Mouse (Mus musculus) frontal cortex, adult 2 months (tissue): ENCODE results near the gene Sft2d2. TPM values are rescaled to one million over a fixed set of nuclear protein-coding genes. Genes with fewer than 3 reads are reported as not detected.
A peak's percentile ranks its signal among the peaks of the same experiment; 100 is the strongest.

Experiments used
- DNase-seq, 2 experiments: peaks; one replicate each; pipeline ENCODE4 v3.0.0; 2022; ENCODE audit warnings: low spot score in 1 of 2; ENCODE audit errors: extremely low spot score in 1 of 2
- polyA plus RNA-seq: library from polyadenylated mRNA; depleted of rRNA; stranded (reverse); fragments of >200 nt; gene quantifications from 2 replicates; pipeline ENCODE4 v1.2.3, GENCODE M21; 2012; rRNA removed

Sft2d2 gene
- polyA plus RNA-seq, 1 experiment = 22.5 TPM

- no peak for DNase-seq
Observed at GRCm38 (mm10) chr1:165140227-165140626, 54.0 kb downstream of the Sft2d2 start.

DNA sequence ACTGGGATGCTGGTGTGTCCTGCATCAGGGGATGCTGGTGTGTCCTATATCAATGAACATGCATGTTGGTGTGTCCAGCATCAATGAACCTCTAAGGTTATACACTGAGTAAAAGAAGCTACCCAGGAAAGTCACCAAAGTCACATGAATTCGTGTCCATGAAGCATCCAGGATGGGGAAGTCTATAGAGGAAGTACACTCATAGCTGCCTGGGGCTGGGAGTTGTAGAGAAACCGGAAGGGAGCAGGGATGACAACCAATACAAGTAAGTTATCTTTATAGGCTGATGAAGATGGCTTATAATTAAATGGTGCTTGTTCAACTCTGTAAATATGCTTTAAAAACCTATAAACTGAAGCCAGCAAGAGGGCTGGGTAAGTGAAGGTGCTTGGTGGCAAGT lies 60.4 kb downstream of the Sft2d2 start:
- DNase-seq = no peak

DNA sequence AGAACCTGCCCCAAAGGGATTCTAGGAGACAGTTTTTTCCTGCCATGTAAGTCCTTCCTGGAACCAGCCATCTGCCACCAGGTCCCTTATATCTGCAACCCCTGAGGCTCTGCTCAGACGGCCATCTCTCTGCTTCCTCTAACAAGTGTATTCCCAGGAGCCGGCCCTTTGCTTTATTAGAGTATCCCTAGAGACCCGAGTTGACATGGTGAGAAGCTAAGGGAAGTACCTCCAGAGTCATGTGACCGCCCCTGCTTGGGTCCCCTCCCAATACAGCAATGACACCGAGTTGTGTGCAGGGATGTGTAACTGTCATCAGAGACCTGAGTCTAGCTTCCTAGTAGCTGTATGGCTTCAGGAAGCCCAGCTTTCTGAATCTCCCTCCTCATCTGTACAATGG lies 61.0 kb downstream of the Sft2d2 start:
- DNase-seq = no peak

DNA sequence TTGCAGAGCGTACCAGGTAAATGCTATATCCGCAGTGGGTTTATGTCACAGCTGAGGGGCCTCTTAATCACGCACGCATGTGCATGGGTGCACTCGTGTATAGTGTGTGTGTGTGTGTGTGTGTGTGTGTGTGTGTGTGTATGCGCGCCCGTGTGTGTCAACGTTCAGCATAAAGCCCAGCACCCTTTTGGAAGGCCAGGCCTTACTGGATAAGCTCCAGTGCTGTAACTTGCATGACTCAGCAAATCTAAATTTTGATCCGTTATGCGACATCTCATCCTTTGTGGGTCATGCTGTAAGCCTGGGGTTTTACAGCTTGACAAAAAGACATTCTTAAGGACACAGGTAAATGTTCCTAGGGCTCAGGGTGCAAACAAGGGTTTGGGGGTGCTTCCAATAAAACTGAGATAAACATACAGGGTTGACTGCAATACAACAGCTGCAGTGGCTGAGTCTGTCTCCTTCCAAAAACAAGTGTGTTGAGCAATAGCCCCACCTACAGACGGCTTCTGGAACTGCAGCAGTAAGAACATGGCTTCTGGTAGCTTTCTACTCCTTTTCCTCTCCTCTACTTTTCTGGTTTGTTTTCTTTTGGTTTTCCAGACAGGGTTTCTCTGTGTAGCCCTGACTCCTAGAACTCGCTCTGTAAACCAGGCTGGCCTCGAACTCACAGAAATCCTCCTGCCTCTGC lies 61.9 kb downstream of the Sft2d2 start:
- DNase-seq = peak; percentile 79 to 97

DNA sequence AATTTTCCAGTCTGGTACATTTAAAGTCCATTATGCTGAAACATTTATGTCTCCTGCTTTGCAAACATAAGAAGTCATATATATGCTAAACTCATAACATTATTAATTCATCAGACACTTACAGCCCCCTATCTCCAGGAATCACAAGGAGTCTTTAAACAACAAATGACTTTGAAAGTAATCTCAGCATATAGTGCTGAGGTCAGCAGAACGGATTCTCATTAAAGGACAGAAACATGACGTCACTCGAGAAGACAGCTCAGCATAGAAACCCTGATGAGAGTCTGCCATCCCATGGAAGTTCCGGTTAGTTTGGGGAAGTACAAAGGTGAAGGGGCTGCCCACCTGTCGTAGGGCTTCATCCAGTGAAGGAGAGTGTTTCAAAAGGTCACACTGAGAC lies 64.7 kb downstream of the Sft2d2 start:
- DNase-seq = no peak

Other genes with a start within 250 kb of the Sft2d2 start
- gene Tbx19, start 33.7 kb downstream of the Sft2d2 start, polyA plus RNA-seq = not detected in 2 replicates
- gene Tiprl, start 42.6 kb upstream of the Sft2d2 start, polyA plus RNA-seq = 52.7 and 56.3 TPM in 2 replicates
- gene Gpr161, start 101.4 kb upstream of the Sft2d2 start, polyA plus RNA-seq = 4.5 and 5.0 TPM in 2 replicates